Mouse (Mus musculus): Measurements from ENCODE around the gene Gm20479. TPM values are rescaled to one million over a fixed set of nuclear protein-coding genes. Genes with fewer than 3 reads are reported as not detected.

Gm20479 gene
- not detected in 2 replicates for polyA plus RNA-seq (2012; rRNA removed; ENCODE audit: low replicate concordance)

GRCm38 (mm10) chr7:27356861-27357594 lies at the start of gene Gm20479:
TSS of gene Gm20479 (minus strand) at chr7:27357419.

GRCm38 (mm10) chr7:27355745-27356240 lies 1.4 kb downstream of the Gm20479 start, which contains the start of gene Shkbp1:
TSS of gene Shkbp1 (minus strand) at chr7:27356019.

GRCm38 (mm10) chr7:27337175-27337853 lies 19.9 kb downstream of the Gm20479 start, which contains the start of gene Ltbp4:
TSS of gene Ltbp4 (minus strand) at chr7:27337692.

Other genes starting within 250 kb of the Gm20479 start
- 0.44 and 0.50 TPM in 2 replicates for gene Cyp2f2, start 237.5 kb downstream of the Gm20479 start, polyA plus RNA-seq (2012; rRNA removed; ENCODE audit: low replicate concordance)
- gene Cyp2t4, start 203.7 kb downstream of the Gm20479 start, polyA plus RNA-seq (2012; rRNA removed; ENCODE audit: low replicate concordance), result not detected in 2 replicates
- 73.0 and 128 TPM in 2 replicates for gene Egln2, start 190.6 kb downstream of the Gm20479 start, polyA plus RNA-seq (2012; rRNA removed; ENCODE audit: low replicate concordance)
- gene Rab4b, start 178.5 kb downstream of the Gm20479 start, polyA plus RNA-seq (2012; rRNA removed; ENCODE audit: low replicate concordance), result 69.3 and 96.8 TPM in 2 replicates
- gene Gm21983, start 176.3 kb downstream of the Gm20479 start, polyA plus RNA-seq (2012; rRNA removed; ENCODE audit: low replicate concordance), result 0.62 TPM in 1 of 2 replicates, not detected in the other
- 0.79 and 4.3 TPM in 2 replicates for gene Mia, start 176.3 kb downstream of the Gm20479 start, polyA plus RNA-seq (2012; rRNA removed; ENCODE audit: low replicate concordance)
- 7.4 and 7.5 TPM in 2 replicates for gene BC024978, start 161.6 kb downstream of the Gm20479 start, polyA plus RNA-seq (2012; rRNA removed; ENCODE audit: low replicate concordance)
- 149 and 193 TPM in 2 replicates for gene Snrpa, start 161.1 kb downstream of the Gm20479 start, polyA plus RNA-seq (2012; rRNA removed; ENCODE audit: low replicate concordance)
- gene Itpkc, start 128.8 kb downstream of the Gm20479 start, polyA plus RNA-seq (2012; rRNA removed; ENCODE audit: low replicate concordance), result 15.1 and 25.8 TPM in 2 replicates
- 46.2 and 78.2 TPM in 2 replicates for gene Coq8b, start 124.4 kb downstream of the Gm20479 start, polyA plus RNA-seq (2012; rRNA removed; ENCODE audit: low replicate concordance)
- gene Numbl, start 99.0 kb downstream of the Gm20479 start, polyA plus RNA-seq (2012; rRNA removed; ENCODE audit: low replicate concordance), result 10.6 and 11.3 TPM in 2 replicates
- 133 and 135 TPM in 2 replicates for gene Ltbp4, start 19.7 kb downstream of the Gm20479 start, polyA plus RNA-seq (2012; rRNA removed; ENCODE audit: low replicate concordance)
- 102 and 115 TPM in 2 replicates for gene Shkbp1, start 1.4 kb downstream of the Gm20479 start, polyA plus RNA-seq (2012; rRNA removed; ENCODE audit: low replicate concordance)
- 0.30 and 0.39 TPM in 2 replicates for gene Sptbn4, start 90.3 kb upstream of the Gm20479 start, polyA plus RNA-seq (2012; rRNA removed; ENCODE audit: low replicate concordance)
- 87.9 and 102 TPM in 2 replicates for gene Blvrb, start 90.6 kb upstream of the Gm20479 start, polyA plus RNA-seq (2012; rRNA removed; ENCODE audit: low replicate concordance)
- gene Sertad3, start 116.3 kb upstream of the Gm20479 start, polyA plus RNA-seq (2012; rRNA removed; ENCODE audit: low replicate concordance), result 14.9 and 16.7 TPM in 2 replicates
- gene Sertad1, start 129.5 kb upstream of the Gm20479 start, polyA plus RNA-seq (2012; rRNA removed; ENCODE audit: low replicate concordance), result 41.7 and 97.4 TPM in 2 replicates
- 0.41 and 0.70 TPM in 2 replicates for gene Prx, start 141.9 kb upstream of the Gm20479 start, polyA plus RNA-seq (2012; rRNA removed; ENCODE audit: low replicate concordance)
- gene Hipk4, start 165.8 kb upstream of the Gm20479 start, polyA plus RNA-seq (2012; rRNA removed; ENCODE audit: low replicate concordance), result 0.76 and 0.79 TPM in 2 replicates
- 64.8 and 71.2 TPM in 2 replicates for gene Pld3, start 195.8 kb upstream of the Gm20479 start, polyA plus RNA-seq (2012; rRNA removed; ENCODE audit: low replicate concordance)
- gene 2310022A10Rik, start 195.8 kb upstream of the Gm20479 start, polyA plus RNA-seq (2012; rRNA removed; ENCODE audit: low replicate concordance), result 15.7 and 19.1 TPM in 2 replicates
- gene Akt2, start 234.1 kb upstream of the Gm20479 start, polyA plus RNA-seq (2012; rRNA removed; ENCODE audit: low replicate concordance), result 27.6 and 31.4 TPM in 2 replicates

Data from duodenum, adult 2 months (tissue).